Mouse (Mus musculus) small intestine, adult 2 months (tissue): Measurements from ENCODE around the gene Fuca1. TPM values are rescaled to one million over a fixed set of nuclear protein-coding genes. Genes with fewer than 3 reads are reported as not detected.

Experiments
- H3K27ac ChIP-seq: fragments of 200-500 bp; 2 replicates; pipeline ENCODE4 v1.5.1; 2012; ENCODE audit warnings: low read depth, low read length, control low read depth, inconsistent platforms; ENCODE audit not compliant: insufficient read depth
- H3K27me3 ChIP-seq: fragments of 200-500 bp; 2 replicates; pipeline ENCODE4 v1.6.1; 2012; ENCODE audit warnings: mild to moderate bottlenecking, moderate library complexity, low read length, inconsistent platforms; ENCODE audit not compliant: control insufficient read depth, insufficient read depth
- H3K36me3 ChIP-seq: fragments of 200-500 bp; 2 replicates; pipeline ENCODE4 v1.6.1; 2012; ENCODE audit warnings: mild to moderate bottlenecking, low read length, control low read depth, inconsistent platforms; ENCODE audit not compliant: control insufficient read depth, insufficient read depth
- H3K4me1 ChIP-seq: fragments of 200-500 bp; 2 replicates; pipeline ENCODE4 v1.6.1; 2012; ENCODE audit warnings: low read length, inconsistent platforms, mixed read lengths; ENCODE audit not compliant: control insufficient read depth, insufficient read depth, insufficient read length
- H3K4me3 ChIP-seq: fragments of 200-500 bp; 2 replicates; pipeline ENCODE4 v1.5.1; 2012; ENCODE audit warnings: low read depth, mild to moderate bottlenecking, control low read depth, inconsistent platforms, low read length, moderate library complexity
- CTCF ChIP-seq: fragments of 200-500 bp; IDR thresholded peaks from 2 replicates; pipeline ENCODE4 v1.5.1; 2012; ENCODE audit warnings: low read depth, mild to moderate bottlenecking, control low read depth, inconsistent platforms, low read length, moderate library complexity, mixed read lengths; ENCODE audit not compliant: insufficient replicate concordance, insufficient read length; ENCODE audit errors: extremely low read depth
- POLR2A ChIP-seq: fragments of 200-500 bp; IDR thresholded peaks from 2 replicates; pipeline ENCODE4 v1.6.1; 2012; ENCODE audit warnings: low read depth, mild to moderate bottlenecking, control low read depth, inconsistent platforms, low read length, moderate library complexity
- whole genome bisulfite sequencing: fragments of 180-500 bp; shearing (Covaris S2); methylation state at CpG from one replicate; pipeline ENCODE4 v1.1.7; 2018; 5-methylcytosine and 5-hydroxymethylcytosine counted together
- polyA plus RNA-seq: library from polyadenylated mRNA; depleted of rRNA; stranded (reverse); fragments of >200 nt; gene quantifications from 2 replicates; pipeline ENCODE4 v1.2.3, GENCODE M21; 2012

Fuca1 gene
- polyA plus RNA-seq, 1 experiment: 108 TPM

- WGBS: 62% methylated on average over 10 of the region's 10 CpGs
- Histone ChIP-seq H3K4me1 (peaks cover 13% of the 10 kb centered on the region; the same call in 1 of the 2 replicates), H3K36me3 (peaks cover 7% of the 10 kb centered on the region), H3K4me3 (peak overlapping the region; percentile 73), H3K27ac (peak overlapping the region; percentile 63), H3K27me3 (no peaks in the 10 kb centered on the region)
- TF ChIP-seq CTCF (no peak), POLR2A (no peak)
Observed at GRCm38 (mm10) chr4:135945706-135946105, 25.2 kb downstream of the Fuca1 start.

GRCm38 (mm10) chr4:135946278-135946658, 25.7 kb downstream of the Fuca1 start, which contains the start of gene Hmgcl:
Gene Hmgcl (plus strand): TSS chr4:135946448.
- WGBS: under 1% methylated on average over 23 of the region's 23 CpGs
- H3K4me1 ChIP-seq: peaks cover 13% of the 10 kb centered on the region; the same call in 1 of the 2 replicates
- TF ChIP-seq CTCF (no peak), POLR2A (peak; percentile 67)
- H3K27ac ChIP-seq: peak within 1 kb of the TSS; percentile 63
- H3K27me3 ChIP-seq: no peaks in the 10 kb centered on the region
- H3K4me3 ChIP-seq: peak within 1 kb of the TSS; percentile 73
- peaks cover 5% of the 10 kb centered on the region; the same call in 1 of the 2 replicates for H3K36me3 ChIP-seq

GRCm38 (mm10) chr4:135946659-135947301, 26.2 kb downstream of the Fuca1 start:
- H3K4me1 ChIP-seq: peaks cover 13% of the 10 kb centered on the region; the same call in 1 of the 2 replicates
- H3K27me3 ChIP-seq: no peaks in the 10 kb centered on the region
- peak overlapping the region; percentile 73 for H3K4me3 ChIP-seq
- TF ChIP-seq CTCF (no peak), POLR2A (no peak)
- WGBS: under 1% methylated on average over 28 of the region's 28 CpGs
- peak overlapping the region; percentile 21; the same call in 1 of the 2 replicates for H3K27ac ChIP-seq
- peaks cover 8% of the 10 kb centered on the region for H3K36me3 ChIP-seq

- WGBS: 43% methylated on average over 8 of the region's 8 CpGs
- no peaks in the 10 kb centered on the region for H3K27me3 ChIP-seq
- 0 out of 2 replicates have a peak overlapping the region, but pooled peaks have one; percentile 6 for H3K4me3 ChIP-seq
- H3K4me1 ChIP-seq: peaks cover 14% of the 10 kb centered on the region
- no peak for TF ChIP-seq POLR2A
- TF ChIP-seq CTCF: no peak
- peaks cover 10% of the 10 kb centered on the region for H3K36me3 ChIP-seq
- peak overlapping the region; percentile 28; the same call in 1 of the 2 replicates for H3K27ac ChIP-seq
Observed at GRCm38 (mm10) chr4:135948142-135948541, 27.6 kb downstream of the Fuca1 start.

GRCm38 (mm10) chr4:135949475-135949874, 28.9 kb downstream of the Fuca1 start:
- H3K4me3 ChIP-seq: no peak overlapping the region
- 77% methylated on average over 10 of the region's 10 CpGs for WGBS
- no peaks in the 10 kb centered on the region for H3K27me3 ChIP-seq
- H3K27ac ChIP-seq: no peak overlapping the region
- peaks cover 16% of the 10 kb centered on the region for H3K4me1 ChIP-seq
- TF ChIP-seq POLR2A: no peak
- no peak for TF ChIP-seq CTCF
- H3K36me3 ChIP-seq: peaks cover 15% of the 10 kb centered on the region

DNA sequence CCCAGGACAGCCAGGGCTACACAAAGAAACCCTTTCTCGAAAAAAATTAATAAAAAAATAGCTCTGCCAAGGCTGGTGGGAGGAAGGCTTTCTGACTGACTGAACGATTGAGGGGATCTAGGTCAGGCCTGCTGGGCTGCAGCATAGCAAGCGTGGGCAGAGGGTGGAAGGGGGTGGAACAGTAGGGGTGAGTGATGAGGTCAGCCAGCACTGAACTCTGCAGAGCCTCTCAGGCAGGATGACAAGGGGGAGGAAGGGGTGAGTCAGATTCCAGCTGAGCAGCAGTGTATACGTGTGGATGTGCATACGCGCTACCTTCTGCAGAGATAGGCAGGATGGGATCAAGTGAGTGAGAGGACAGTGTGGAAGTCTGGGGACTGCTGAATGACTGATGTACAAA, 29.4 kb downstream of the Fuca1 start:
- Histone ChIP-seq H3K27ac (no peak overlapping the region), H3K4me1 (peaks cover 16% of the 10 kb centered on the region), H3K36me3 (peaks cover 18% of the 10 kb centered on the region), H3K4me3 (no peak overlapping the region), H3K27me3 (no peaks in the 10 kb centered on the region)
- WGBS: 64% methylated on average over 6 of the region's 6 CpGs
- TF ChIP-seq POLR2A (no peak), CTCF (no peak)

DNA sequence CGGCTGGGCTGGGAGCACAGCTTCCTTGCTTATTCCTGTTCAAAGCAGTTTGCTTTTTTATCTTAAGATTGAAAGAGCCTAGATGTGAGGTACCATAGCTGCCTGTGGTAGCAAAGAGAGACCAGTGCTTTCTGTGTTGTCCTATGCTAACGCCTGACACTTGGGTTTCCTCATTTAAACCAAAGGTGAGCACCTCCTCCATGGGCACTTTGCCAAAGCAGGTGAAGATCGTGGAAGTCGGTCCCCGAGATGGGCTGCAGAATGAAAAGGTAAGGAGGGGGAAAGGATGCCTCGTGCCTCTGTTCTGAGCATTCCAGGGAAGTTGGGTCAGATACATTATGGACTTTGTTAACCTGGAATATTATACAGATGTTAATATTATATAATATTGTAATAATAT, 29.8 kb downstream of the Fuca1 start:
- H3K4me1 ChIP-seq: peaks cover 16% of the 10 kb centered on the region
- no peak overlapping the region for H3K4me3 ChIP-seq
- H3K27ac ChIP-seq: no peak overlapping the region
- H3K36me3 ChIP-seq: peaks cover 20% of the 10 kb centered on the region
- no peak for TF ChIP-seq POLR2A
- 30% methylated on average over 6 of the region's 6 CpGs for WGBS
- no peaks in the 10 kb centered on the region for H3K27me3 ChIP-seq

DNA sequence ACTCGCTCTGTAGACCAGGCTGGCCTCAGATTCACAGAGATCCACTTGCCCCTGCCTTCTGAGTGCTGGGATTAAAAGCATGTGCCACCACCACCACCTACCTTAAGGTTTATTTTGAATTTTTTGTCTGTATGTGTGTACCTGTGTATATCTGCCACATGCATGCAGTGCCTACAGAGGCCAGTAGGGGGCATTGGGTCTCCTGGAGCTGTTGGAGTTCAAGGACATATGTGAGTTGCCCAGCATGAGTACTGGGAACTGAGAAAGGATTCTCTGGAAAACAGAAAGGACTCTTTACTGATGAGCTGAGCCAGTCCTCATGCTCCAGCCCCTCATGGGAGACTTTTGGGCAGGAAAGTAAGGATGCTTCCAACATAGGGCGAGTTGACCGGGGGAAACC, 31.0 kb downstream of the Fuca1 start:
- Histone ChIP-seq H3K27me3 (no peaks in the 10 kb centered on the region), H3K36me3 (peaks cover 29% of the 10 kb centered on the region), H3K27ac (no peak overlapping the region), H3K4me3 (no peak overlapping the region), H3K4me1 (peaks cover 11% of the 10 kb centered on the region)
- WGBS: 100% methylated on average over 3 of the region's 3 CpGs
- TF ChIP-seq POLR2A (no peak), CTCF (peak; percentile 19; the same call in 1 of the 2 replicates)
